Mouse (Mus musculus): ENCODE data around the gene Shoc2. TPM values are rescaled to one million over a fixed set of nuclear protein-coding genes. Genes with fewer than 3 reads are reported as not detected.

Shoc2 gene
- total and polyA plus RNA-seq, 3 experiments = 14.1 to 27.1 (median 23.7) TPM

GRCm38 (mm10) chr19:54081716-54082165, 137.6 kb downstream of the Shoc2 start:
- Histone ChIP-seq H3K9ac (ENCODE audit: insufficient read depth, low read depth) (no peak overlapping the region), H3K4me2 (ENCODE audit: insufficient read depth, low read depth, poor library complexity, severe bottlenecking) (no peak overlapping the region), H3K27me3 (replicated peaks) (no peaks in the 10 kb centered on the region), H3K36me3 (replicated peaks in 1 of 2; ENCODE audit: control insufficient read depth in 1 of 2, insufficient read depth in 1 of 2, low read length in 1 of 2) (no peaks in the 10 kb centered on the region), H3K4me3 (replicated peaks in 1 of 3; ENCODE audit: low read depth in 2 of 3, low read length in 2 of 3, poor library complexity in 1 of 3) (no peak overlapping the region), H3K4me1 (ENCODE audit: control insufficient read depth in 1 of 2, insufficient read depth in 2 of 2) (peaks cover 6 to 30% of the 10 kb centered on the region in 2 experiments; a peak in 3 of 4 replicates), H3K27ac (ENCODE audit: insufficient read depth, low read depth) (no peak overlapping the region), H3K9me3 (replicated peaks; ENCODE audit: low read length) (no peaks in the 10 kb centered on the region), H3K79me2 (replicated peaks; ENCODE audit: control insufficient read depth, extremely low read depth, insufficient read depth, poor library complexity, severe bottlenecking) (no peaks in the 10 kb centered on the region)
- in situ Hi-C loops (cut with MboI; ENCODE audit: low pct_ligation_motif_present, low pct_unique_long_range_greater_than_20kb, low sequenced_read_pairs) (no loop called here), dilution Hi-C loops (cut with MboI; ENCODE audit: extremely low pct_ligation_motif_present, extremely low pct_unique_long_range_greater_than_20kb, low sequenced_read_pairs) (no loop called here)
- no peak for DNase-seq (ENCODE audit: extremely low read depth)
- TF ChIP-seq TCF12 (IDR thresholded peaks at IDR 0.05; ENCODE audit: low read depth, low read length) = no peak
- TF ChIP-seq BHLHE40 (IDR thresholded peaks at IDR 0.05; ENCODE audit: low read depth, low read length) = no peak
- TF ChIP-seq USF2 (conservative IDR thresholded peaks at IDR 0.05; ENCODE audit: low read depth, low read length) = no peak
- TF ChIP-seq NRF1 (IDR thresholded peaks at IDR 0.05; ENCODE audit: low read depth, low read length) = no peak
- no peak for TF ChIP-seq SMC3 (IDR thresholded peaks at IDR 0.05; ENCODE audit: low read depth, low read length)
- TF ChIP-seq NELFE (IDR thresholded peaks at IDR 0.05; ENCODE audit: low read depth, low read length) = no peak
- no peak for TF ChIP-seq USF1 (IDR thresholded peaks at IDR 0.05; ENCODE audit: low read depth, low read length)
- no peak for TF ChIP-seq MEF2A (IDR thresholded peaks at IDR 0.05; ENCODE audit: borderline replicate concordance, low read depth, low read length)
- TF ChIP-seq SIN3A (IDR thresholded peaks at IDR 0.05; ENCODE audit: low read length) = no peak
- TF ChIP-seq MAX (IDR thresholded peaks at IDR 0.05; ENCODE audit: low read length) = no peak
- TF ChIP-seq MAZ (IDR thresholded peaks at IDR 0.05; ENCODE audit: low read depth, low read length) = no peak
- no peak for TF ChIP-seq MYC (IDR thresholded peaks at IDR 0.05; ENCODE audit: low read depth, low read length)
- TF ChIP-seq ZNF384 (IDR thresholded peaks at IDR 0.05; ENCODE audit: low read depth, low read length) = no peak
- no peak for TF ChIP-seq RCOR1 (conservative IDR thresholded peaks at IDR 0.05; ENCODE audit: low read depth, low read length)
- no peak for TF ChIP-seq JUN (IDR thresholded peaks at IDR 0.05; ENCODE audit: insufficient read depth, low read depth, low read length)

Other genes with a start within 250 kb of the Shoc2 start
- gene Pdcd4, start 52.1 kb upstream of the Shoc2 start, total RNA-seq (2012; rRNA removed) = 21.0 and 26.3 TPM in 2 replicates
- 24.3 and 24.4 TPM in 2 replicates for gene Pdcd4, start 52.1 kb upstream of the Shoc2 start, total RNA-seq (2014; rRNA removed)
- gene Pdcd4, start 52.1 kb upstream of the Shoc2 start, polyA plus RNA-seq (2012; ENCODE audit: insufficient read length, low read depth) = 37.9 and 39.0 TPM in 2 replicates
- 38.8 and 42.2 TPM in 2 replicates for gene Bbip1, start 321 bp downstream of the Shoc2 start, total RNA-seq (2012; rRNA removed)
- 95.7 and 106 TPM in 2 replicates for gene Bbip1, start 321 bp downstream of the Shoc2 start, total RNA-seq (2014; rRNA removed)
- 41.0 and 43.4 TPM in 2 replicates for gene Bbip1, start 321 bp downstream of the Shoc2 start, polyA plus RNA-seq (2012; ENCODE audit: insufficient read length, low read depth)
- 0.04 TPM in 2 replicates for gene Adra2a, start 99.8 kb downstream of the Shoc2 start, total RNA-seq (2012; rRNA removed)
- 0.05 TPM in 1 of 2 replicates, not detected in the other for gene Adra2a, start 99.8 kb downstream of the Shoc2 start, total RNA-seq (2014; rRNA removed)
- 0.07 TPM in 2 replicates for gene Adra2a, start 99.8 kb downstream of the Shoc2 start, polyA plus RNA-seq (2012; ENCODE audit: insufficient read length, low read depth)

All from CH12.LX (cell line).